Mouse (Mus musculus) hindbrain, postnatal 0 days (tissue): ENCODE measurements at regions not wholly inside any gene's neighbourhood (a gene's known extent, or its start where the extent isn't known, plus 50 kb on each side); places are given as distances from the start of the nearest gene placed in this dataset.

Source experiments
- ATAC-seq: fragments of 200-750 bp; cut with Nextera tagmentation; 2 replicates; pipeline ENCODE4 v1.8.0; 2017; ENCODE audit warnings: mild to moderate bottlenecking, moderate TSS enrichment, moderate library complexity
- DNase-seq: peaks from one replicate; pipeline ENCODE4 v3.0.0-alpha.2; 2015; ENCODE audit warnings: low spot score
- H3K27ac ChIP-seq: fragments of 300-500 bp; sonication (generic); 2 replicates; pipeline ENCODE4 v1.5.1; 2014; ENCODE audit warnings: mild to moderate bottlenecking
- H3K27me3 ChIP-seq: fragments of 300-500 bp; sonication (generic); 2 replicates; pipeline ENCODE4 v1.6.1; 2014; ENCODE audit warnings: low read length, mixed read lengths; ENCODE audit not compliant: insufficient read depth
- H3K36me3 ChIP-seq: fragments of 300-500 bp; sonication (generic); 2 replicates; pipeline ENCODE4 v1.6.1; 2014; ENCODE audit warnings: low read length, mixed read lengths; ENCODE audit not compliant: insufficient read depth
- H3K4me1 ChIP-seq: fragments of 300-500 bp; sonication (generic); 2 replicates; pipeline ENCODE4 v1.6.1; 2014; ENCODE audit warnings: antibody characterized with exemption, low read length, mixed read lengths; ENCODE audit not compliant: insufficient read depth
- H3K4me2 ChIP-seq: fragments of 300-500 bp; sonication (generic); 2 replicates; pipeline ENCODE4 v1.6.1; 2014; ENCODE audit warnings: low read depth, mild to moderate bottlenecking, low read length, moderate library complexity, mixed read lengths
- H3K4me3 ChIP-seq: fragments of 300-500 bp; sonication (generic); 2 replicates; pipeline ENCODE4 v1.5.1; 2014; ENCODE audit warnings: low read length
- H3K9ac ChIP-seq: fragments of 300-500 bp; sonication (generic); replicated peaks from 2 replicates; pipeline ENCODE4 v1.6.1; 2014; ENCODE audit warnings: mild to moderate bottlenecking, low read length, moderate library complexity, mixed read lengths
- H3K9me3 ChIP-seq: fragments of 300-500 bp; sonication (generic); 2 replicates; pipeline ENCODE4 v1.6.1; 2016; ENCODE audit warnings: low read length, mixed read lengths
- CTCF ChIP-seq: IDR thresholded peaks from 2 replicates; pipeline ENCODE4 v1.5.1; 2016; ENCODE audit warnings: antibody characterized with exemption, control low read depth, low read depth
- whole genome bisulfite sequencing: fragments of 180-500 bp; shearing (Covaris S2); extraction: QIAGEN DNeasy Blood & Tissue Kit; methylation state at CpG from one replicate; pipeline ENCODE4 v1.1.7; 2014; 5-methylcytosine and 5-hydroxymethylcytosine counted together

DNA sequence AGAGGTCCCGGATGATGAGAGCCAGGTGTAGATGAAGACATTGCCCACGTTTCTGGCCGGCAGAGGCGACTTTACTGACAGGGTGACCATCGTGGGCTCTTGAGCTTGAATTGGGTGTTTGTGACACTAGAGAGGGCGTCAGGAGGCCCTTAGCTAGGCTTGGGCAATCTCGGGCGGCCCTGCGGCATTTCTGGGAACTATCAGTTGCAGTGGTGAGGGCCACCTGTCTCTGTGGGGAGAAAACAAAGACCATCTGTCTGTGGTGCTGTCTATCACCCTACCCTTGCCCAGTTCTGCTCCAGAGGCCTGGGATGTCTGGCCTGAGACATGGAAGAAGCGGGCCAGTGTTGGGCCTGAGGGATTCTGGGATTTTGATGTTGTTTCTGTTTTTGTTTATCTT, 66.2 kb upstream of the Slc6a6 start:
- peaks cover 13% of the 10 kb centered on the region for H3K4me1 ChIP-seq
- H3K4me2 ChIP-seq = no peak overlapping the region
- DNase-seq = no peak
- no peak overlapping the region for H3K4me3 ChIP-seq
- no peaks in the 10 kb centered on the region for H3K27me3 ChIP-seq
- no peaks in the 10 kb centered on the region for H3K36me3 ChIP-seq
- WGBS = 66% methylated on average over 10 of the region's 10 CpGs
- no peak overlapping the region for H3K9ac ChIP-seq
- TF ChIP-seq CTCF = no peak
- H3K27ac ChIP-seq = peak overlapping the region; percentile 90
- no peak for ATAC-seq
- H3K9me3 ChIP-seq = no peaks in the 10 kb centered on the region

DNA sequence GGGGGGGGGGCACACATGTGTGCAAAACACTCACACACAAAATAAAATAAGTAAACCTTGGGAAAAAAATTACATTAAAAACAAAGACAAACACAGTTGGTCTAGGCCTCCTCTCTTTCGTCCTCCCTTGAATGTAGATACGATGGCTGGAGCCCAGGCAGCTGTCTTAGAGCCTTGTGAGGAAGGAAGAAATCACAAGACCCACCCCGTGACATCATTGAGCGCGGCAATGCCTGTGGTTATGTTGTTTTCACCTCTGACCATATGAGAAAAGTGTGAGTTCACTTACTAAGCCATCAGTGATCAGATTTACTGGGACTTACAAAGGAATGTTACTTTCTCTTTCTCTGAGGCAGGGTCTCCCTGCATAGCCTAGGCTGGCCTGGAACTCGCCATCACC, 64.8 kb upstream of the Slc6a6 start:
- ATAC-seq = no peak
- TF ChIP-seq CTCF = no peak
- H3K27me3 ChIP-seq = no peaks in the 10 kb centered on the region

DNA sequence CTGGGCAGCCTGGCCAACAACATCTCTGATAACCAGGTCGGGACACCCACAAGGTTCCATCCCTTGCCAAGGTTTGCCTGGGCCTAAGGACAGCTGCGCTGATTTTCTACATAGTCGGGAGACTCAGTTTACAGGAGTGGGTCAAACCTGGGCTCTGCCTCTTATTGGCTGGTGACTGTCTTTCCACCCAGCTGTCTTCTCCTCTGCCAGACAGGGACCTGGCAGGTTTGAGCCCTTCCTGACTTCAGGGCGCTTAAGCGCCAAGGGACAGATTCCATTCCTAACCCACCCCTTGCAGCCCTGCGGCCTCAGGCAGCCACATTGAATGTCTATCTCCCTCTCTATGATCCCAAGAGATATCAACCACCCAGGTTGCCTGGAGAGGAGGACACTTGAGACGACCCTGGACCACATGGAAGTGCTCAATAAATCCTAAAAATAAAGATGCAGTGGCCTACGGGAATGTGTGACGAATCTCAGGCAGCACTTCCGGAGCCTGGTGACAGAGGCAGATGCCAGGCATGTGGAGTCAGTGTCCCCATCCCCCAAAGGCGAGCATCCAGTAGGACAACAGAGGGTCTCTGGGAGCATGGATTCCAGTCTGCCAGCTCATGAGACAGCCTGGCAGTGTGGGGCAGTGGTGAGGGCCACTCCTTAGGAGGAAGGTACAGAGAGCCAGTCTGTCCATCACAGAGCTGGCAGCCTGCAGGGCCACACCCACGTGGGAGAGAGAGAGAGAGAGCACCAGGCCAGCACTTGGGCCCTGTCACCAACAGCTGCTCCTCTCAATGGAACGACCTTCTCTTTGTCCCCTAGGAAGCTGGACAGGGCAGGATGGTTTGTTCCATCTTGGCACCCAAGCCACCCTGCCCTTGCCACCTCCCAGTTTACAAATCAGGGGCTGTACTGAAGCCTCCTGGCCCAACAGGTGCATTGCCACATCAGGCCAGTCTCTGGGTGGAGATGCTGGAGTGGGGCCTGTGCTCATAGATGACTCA, 63.8 kb upstream of the Slc6a6 start:
- H3K4me3 ChIP-seq = no peak overlapping the region
- 75% methylated on average over 13 of the region's 13 CpGs for WGBS

More for the DNA sequence above, 64.8 kb upstream of the Slc6a6 start:
- WGBS = 91% methylated on average over 6 of the region's 6 CpGs
- H3K4me1 ChIP-seq = peaks cover 13% of the 10 kb centered on the region
- no peak overlapping the region for H3K4me2 ChIP-seq
- no peak for DNase-seq
- no peaks in the 10 kb centered on the region for H3K36me3 ChIP-seq
- H3K9ac ChIP-seq = no peak overlapping the region
- no peak overlapping the region for H3K4me3 ChIP-seq
- no peaks in the 10 kb centered on the region for H3K9me3 ChIP-seq
- no peak overlapping the region for H3K27ac ChIP-seq

DNA sequence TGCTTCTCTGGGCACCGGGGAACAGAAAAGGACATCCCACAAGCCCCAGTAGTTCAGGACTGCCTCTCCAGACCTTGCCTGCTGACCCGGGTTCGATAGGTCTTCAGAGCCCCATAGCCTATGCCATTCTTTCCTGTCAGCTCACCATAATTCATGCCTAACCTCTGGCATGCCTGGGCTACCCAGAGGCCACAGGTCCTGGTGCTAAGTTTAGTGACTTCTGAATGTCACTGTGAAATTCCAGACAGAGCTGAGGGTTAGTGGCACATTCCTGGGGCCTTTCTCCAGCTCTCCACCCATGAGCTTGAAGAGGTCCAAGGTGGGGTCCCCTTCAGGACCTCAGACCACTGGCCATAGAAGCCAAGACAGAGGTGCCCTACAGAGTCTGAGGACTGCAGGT, 62.4 kb upstream of the Slc6a6 start:
- ATAC-seq = no peak
- no peak overlapping the region for H3K9ac ChIP-seq
- no peak overlapping the region for H3K27ac ChIP-seq
- no peaks in the 10 kb centered on the region for H3K9me3 ChIP-seq
- no peaks in the 10 kb centered on the region for H3K27me3 ChIP-seq
- no peak for TF ChIP-seq CTCF
- H3K4me1 ChIP-seq = peaks cover 10% of the 10 kb centered on the region
- no peak overlapping the region for H3K4me3 ChIP-seq
- WGBS = 88% methylated on average over 3 of the region's 3 CpGs
- no peak for DNase-seq
- H3K36me3 ChIP-seq = no peaks in the 10 kb centered on the region
- no peak overlapping the region for H3K4me2 ChIP-seq

More for the DNA sequence above, 63.8 kb upstream of the Slc6a6 start:
- no peaks in the 10 kb centered on the region for H3K27me3 ChIP-seq
- DNase-seq (no peak), ATAC-seq (no peak)
- TF ChIP-seq CTCF = no peak
- H3K27ac ChIP-seq = no peak overlapping the region
- H3K9ac ChIP-seq = no peak overlapping the region
- peaks cover 13% of the 10 kb centered on the region for H3K4me1 ChIP-seq
- H3K36me3 ChIP-seq = no peaks in the 10 kb centered on the region
- no peaks in the 10 kb centered on the region for H3K9me3 ChIP-seq
- H3K4me2 ChIP-seq = no peak overlapping the region

DNA sequence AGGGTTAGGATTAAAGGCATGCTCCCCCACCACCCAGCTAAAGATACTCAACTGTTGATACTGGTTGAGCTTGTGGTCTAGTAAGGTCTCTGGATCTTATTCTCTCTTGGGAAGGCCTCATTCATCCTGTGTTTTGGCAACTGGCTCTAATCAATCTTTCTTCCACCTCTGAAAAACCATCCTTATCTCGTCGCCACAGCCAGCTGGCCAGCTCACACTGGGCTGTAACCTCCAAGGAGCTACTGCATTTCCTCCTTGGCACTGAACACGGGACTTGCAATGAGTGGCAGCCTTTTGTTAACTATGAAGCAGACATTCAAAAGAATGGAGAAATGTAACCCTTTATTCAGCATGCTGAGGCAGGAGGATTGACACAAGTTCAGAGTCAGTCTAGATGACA, 61.4 kb upstream of the Slc6a6 start:
- Histone ChIP-seq H3K4me2 (no peak overlapping the region), H3K27ac (no peak overlapping the region), H3K27me3 (no peaks in the 10 kb centered on the region), H3K9ac (no peak overlapping the region), H3K4me3 (no peak overlapping the region), H3K36me3 (no peaks in the 10 kb centered on the region), H3K9me3 (no peaks in the 10 kb centered on the region), H3K4me1 (peaks cover 2% of the 10 kb centered on the region; the same call in 1 of the 2 replicates)
- ATAC-seq = no peak
- DNase-seq = no peak
- no peak for TF ChIP-seq CTCF
- WGBS = 64% methylated on average over 3 of the region's 3 CpGs

DNA sequence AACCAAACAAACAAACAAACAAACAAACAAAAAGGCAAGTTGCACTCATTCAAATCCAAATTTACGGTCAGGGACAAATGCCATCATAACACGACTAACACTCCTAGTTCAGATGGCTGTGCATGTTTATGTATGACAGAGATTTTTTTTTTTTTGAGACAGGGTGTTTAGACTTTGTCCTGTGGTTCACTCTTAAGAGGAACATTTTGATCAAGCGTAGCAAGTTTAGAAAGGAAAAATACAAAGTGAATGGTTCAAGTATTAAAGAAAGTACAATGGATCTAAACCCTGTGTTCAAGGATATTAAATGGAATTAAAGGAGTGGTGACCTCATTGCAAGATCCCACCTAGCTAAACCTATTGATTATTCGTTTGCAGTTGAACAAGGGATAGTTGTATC, 60.2 kb upstream of the Slc6a6 start:
- Histone ChIP-seq H3K27ac (no peak overlapping the region), H3K36me3 (no peaks in the 10 kb centered on the region), H3K4me3 (no peak overlapping the region), H3K4me1 (no peaks in the 10 kb centered on the region), H3K9ac (no peak overlapping the region), H3K4me2 (no peak overlapping the region), H3K27me3 (no peaks in the 10 kb centered on the region), H3K9me3 (no peaks in the 10 kb centered on the region)
- 88% methylated on average over 4 of the region's 4 CpGs for WGBS
- no peak for TF ChIP-seq CTCF
- ATAC-seq = no peak
- no peak for DNase-seq

DNA sequence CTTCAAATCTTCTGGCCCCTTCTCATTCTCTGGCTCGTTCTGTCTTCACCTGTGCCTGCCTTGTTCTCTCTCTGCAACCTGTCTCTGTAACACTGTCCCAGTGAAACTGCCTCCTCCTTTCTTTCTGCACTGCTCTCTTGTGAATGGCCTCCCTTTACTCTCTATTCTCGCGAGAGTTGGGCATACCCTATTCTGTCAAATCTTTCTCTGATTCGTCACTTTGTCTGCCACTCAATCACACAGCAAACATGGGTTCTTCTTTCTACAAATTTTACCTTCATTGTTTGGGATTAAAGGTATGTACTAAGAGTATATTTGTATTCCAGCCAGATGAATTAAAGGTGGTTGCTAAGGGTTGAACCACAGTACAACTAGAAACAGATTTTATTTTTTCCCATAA, 54.6 kb upstream of the Slc6a6 start:
- no peak overlapping the region for H3K4me3 ChIP-seq
- no peak overlapping the region for H3K27ac ChIP-seq
- no peaks in the 10 kb centered on the region for H3K4me1 ChIP-seq
- DNase-seq (no peak), ATAC-seq (no peak)
- no peak overlapping the region for H3K9ac ChIP-seq
- 86% methylated on average over 4 of the region's 4 CpGs for WGBS
- no peaks in the 10 kb centered on the region for H3K9me3 ChIP-seq
- TF ChIP-seq CTCF = no peak
- no peak overlapping the region for H3K4me2 ChIP-seq
- H3K27me3 ChIP-seq = no peaks in the 10 kb centered on the region
- no peaks in the 10 kb centered on the region for H3K36me3 ChIP-seq
